Mouse (Mus musculus) common myeloid progenitor, adult 5-6 weeks (primary cell): ENCODE measurements around the gene A730049H05Rik. TPM values are rescaled to one million over a fixed set of nuclear protein-coding genes. Genes with fewer than 3 reads are reported as not detected.

Experiments used
- ATAC-seq: replicated peaks from 2 replicates; pipeline ENCODE4 v1.8.0; 2016; ENCODE audit warnings: low read depth, mild to moderate bottlenecking, moderate TSS enrichment, inconsistent platforms; ENCODE audit not compliant: poor library complexity, severe bottlenecking
- total RNA-seq: library from RNA; stranded (forward); fragments of 200-1000, 187-1606 nt; gene quantifications from 2 replicates; pipeline ENCODE4 v1.2.3, GENCODE M21; 2017

Gene A730049H05Rik
- total RNA-seq, 1 experiment from 2014 or later = not detected

GRCm38 (mm10) chr6:92826561-92826960, 10.3 kb downstream of the A730049H05Rik start:
- ATAC-seq = no peak

GRCm38 (mm10) chr6:92827360-92827759, 11.1 kb downstream of the A730049H05Rik start:
- ATAC-seq = no peak

GRCm38 (mm10) chr6:92829148-92829547, 12.9 kb downstream of the A730049H05Rik start:
- no peak for ATAC-seq

GRCm38 (mm10) chr6:92831106-92831505, 14.8 kb downstream of the A730049H05Rik start:
- no peak for ATAC-seq

GRCm38 (mm10) chr6:92842000-92842399, 25.7 kb downstream of the A730049H05Rik start:
- no peak for ATAC-seq

- no peak for ATAC-seq
Measured at GRCm38 (mm10) chr6:92843474-92843873, 27.2 kb downstream of the A730049H05Rik start.

- no peak for ATAC-seq
Measured at GRCm38 (mm10) chr6:92845898-92846297, 29.6 kb downstream of the A730049H05Rik start.

- ATAC-seq = no peak
Measured at GRCm38 (mm10) chr6:92846614-92847013, 30.3 kb downstream of the A730049H05Rik start.

- ATAC-seq = no peak
Measured at GRCm38 (mm10) chr6:92849208-92849607, 32.9 kb downstream of the A730049H05Rik start.

GRCm38 (mm10) chr6:92850250-92850649, 34.0 kb downstream of the A730049H05Rik start:
- no peak for ATAC-seq

GRCm38 (mm10) chr6:92854873-92855272, 38.6 kb downstream of the A730049H05Rik start:
- no peak for ATAC-seq

- ATAC-seq = no peak
Measured at GRCm38 (mm10) chr6:92857761-92858160, 41.5 kb downstream of the A730049H05Rik start.

GRCm38 (mm10) chr6:92858721-92859510, 42.6 kb downstream of the A730049H05Rik start:
- no peak for ATAC-seq

- no peak for ATAC-seq
Measured at GRCm38 (mm10) chr6:92860285-92860912, 44.1 kb downstream of the A730049H05Rik start.

GRCm38 (mm10) chr6:92862599-92862998, 46.3 kb downstream of the A730049H05Rik start:
- ATAC-seq = no peak

GRCm38 (mm10) chr6:92869089-92869581, 52.9 kb downstream of the A730049H05Rik start, which contains the start of gene Gm15737:
Gm15737 (plus strand) TSS chr6:92869357.
- ATAC-seq = no peak

- no peak for ATAC-seq
Measured at GRCm38 (mm10) chr6:92869582-92870219, 53.4 kb downstream of the A730049H05Rik start.

- ATAC-seq = no peak
Measured at GRCm38 (mm10) chr6:92871813-92872212, 55.5 kb downstream of the A730049H05Rik start.

GRCm38 (mm10) chr6:92872766-92873165, 56.5 kb downstream of the A730049H05Rik start:
- ATAC-seq = no peak

- peak; percentile 82 for ATAC-seq
Measured at GRCm38 (mm10) chr6:92874854-92875253, 58.6 kb downstream of the A730049H05Rik start.

GRCm38 (mm10) chr6:92875340-92875739, 59.1 kb downstream of the A730049H05Rik start:
- ATAC-seq = no peak
